Mouse (Mus musculus): Measurements from ENCODE around the gene Adgrl3.

Gene Adgrl3

GRCm38 (mm10) chr5:81556008-81556407, 536.1 kb downstream of the Adgrl3 start:
- no peak for DNase-seq (ENCODE audit: low read depth, low spot score)

GRCm38 (mm10) chr5:81558965-81559364, 539.0 kb downstream of the Adgrl3 start:
- no peak for DNase-seq (ENCODE audit: low read depth, low spot score)

- no peak for DNase-seq (ENCODE audit: low read depth, low spot score)
Measured at GRCm38 (mm10) chr5:81564294-81564693, 544.4 kb downstream of the Adgrl3 start.

GRCm38 (mm10) chr5:81566577-81566976, 546.6 kb downstream of the Adgrl3 start:
- no peak for DNase-seq (ENCODE audit: low read depth, low spot score)

GRCm38 (mm10) chr5:81568743-81569142, 548.8 kb downstream of the Adgrl3 start:
- no peak for DNase-seq (ENCODE audit: low read depth, low spot score)

- no peak for DNase-seq (ENCODE audit: low read depth, low spot score)
Measured at GRCm38 (mm10) chr5:81582886-81583285, 562.9 kb downstream of the Adgrl3 start.

GRCm38 (mm10) chr5:81583425-81583824, 563.5 kb downstream of the Adgrl3 start:
- DNase-seq (ENCODE audit: low read depth, low spot score) = no peak

- DNase-seq (ENCODE audit: low read depth, low spot score) = no peak
Measured at GRCm38 (mm10) chr5:81584945-81585344, 565.0 kb downstream of the Adgrl3 start.

- no peak for DNase-seq (ENCODE audit: low read depth, low spot score)
Measured at GRCm38 (mm10) chr5:81590005-81590694, 570.2 kb downstream of the Adgrl3 start.

- DNase-seq (ENCODE audit: low read depth, low spot score) = no peak
Measured at GRCm38 (mm10) chr5:81591481-81591880, 571.5 kb downstream of the Adgrl3 start.

GRCm38 (mm10) chr5:81593396-81593995, 573.6 kb downstream of the Adgrl3 start:
- no peak for DNase-seq (ENCODE audit: low read depth, low spot score)

- DNase-seq (ENCODE audit: low read depth, low spot score) = no peak
Measured at GRCm38 (mm10) chr5:81598041-81598440, 578.1 kb downstream of the Adgrl3 start.

- no peak for DNase-seq (ENCODE audit: low read depth, low spot score)
Measured at GRCm38 (mm10) chr5:81602889-81603288, 583.0 kb downstream of the Adgrl3 start.

GRCm38 (mm10) chr5:81605646-81606045, 585.7 kb downstream of the Adgrl3 start:
- DNase-seq (ENCODE audit: low read depth, low spot score) = no peak

GRCm38 (mm10) chr5:81610223-81610622, 590.3 kb downstream of the Adgrl3 start:
- DNase-seq (ENCODE audit: low read depth, low spot score) = no peak

- DNase-seq (ENCODE audit: low read depth, low spot score) = no peak
Measured at GRCm38 (mm10) chr5:81614674-81615073, 594.7 kb downstream of the Adgrl3 start.

- no peak for DNase-seq (ENCODE audit: low read depth, low spot score)
Measured at GRCm38 (mm10) chr5:81621106-81621505, 601.2 kb downstream of the Adgrl3 start.

- DNase-seq (ENCODE audit: low read depth, low spot score) = no peak
Measured at GRCm38 (mm10) chr5:81621715-81622114, 601.8 kb downstream of the Adgrl3 start.

- DNase-seq (ENCODE audit: low read depth, low spot score) = no peak
Measured at GRCm38 (mm10) chr5:81623846-81624245, 603.9 kb downstream of the Adgrl3 start.

- no peak for DNase-seq (ENCODE audit: low read depth, low spot score)
Measured at GRCm38 (mm10) chr5:81636169-81636568, 616.2 kb downstream of the Adgrl3 start.

- DNase-seq (ENCODE audit: low read depth, low spot score) = no peak
Measured at GRCm38 (mm10) chr5:81638422-81638821, 618.5 kb downstream of the Adgrl3 start.

GRCm38 (mm10) chr5:81640118-81640517, 620.2 kb downstream of the Adgrl3 start:
- no peak for DNase-seq (ENCODE audit: low read depth, low spot score)

GRCm38 (mm10) chr5:81645557-81645956, 625.6 kb downstream of the Adgrl3 start:
- no peak for DNase-seq (ENCODE audit: low read depth, low spot score)
